Mouse (Mus musculus) cortical plate, adult 2 months (tissue): ENCODE results near the gene Zfp775. TPM values are rescaled to one million over a fixed set of nuclear protein-coding genes. Genes with fewer than 3 reads are reported as not detected.

Source experiments
- H3K27ac ChIP-seq: fragments of 200-500 bp; 2 replicates; pipeline ENCODE4 v1.5.1; 2012; ENCODE audit warnings: low read length, control low read depth, inconsistent platforms; ENCODE audit not compliant: insufficient read depth
- H3K4me1 ChIP-seq: fragments of 200-500 bp; 2 replicates; pipeline ENCODE4 v1.6.1; 2011; ENCODE audit warnings: low read length; ENCODE audit not compliant: control insufficient read depth, insufficient read depth
- H3K4me3 ChIP-seq: fragments of 200-500 bp; 2 replicates; pipeline ENCODE4 v1.5.1; 2011; ENCODE audit warnings: mild to moderate bottlenecking, low read length, control low read depth; ENCODE audit not compliant: insufficient read depth
- CTCF ChIP-seq: fragments of 200-500 bp; IDR thresholded peaks from 2 replicates; pipeline ENCODE4 v1.5.1; 2011; ENCODE audit warnings: mild to moderate bottlenecking, control low read depth, low read length; ENCODE audit not compliant: insufficient read depth; ENCODE audit errors: extremely low read depth
- POLR2A ChIP-seq: fragments of 200-500 bp; IDR thresholded peaks from 2 replicates; pipeline ENCODE4 v1.6.1; 2011; ENCODE audit warnings: mild to moderate bottlenecking, low read length, control low read depth; ENCODE audit not compliant: insufficient read depth; ENCODE audit errors: extremely low read depth
- polyA plus RNA-seq: library from polyadenylated mRNA; depleted of rRNA; stranded (reverse); fragments of >200 nt; gene quantifications from 2 replicates; pipeline ENCODE4 v1.2.3, GENCODE M21; 2012

Gene Zfp775
- polyA plus RNA-seq, 1 experiment: 6.8 TPM

GRCm38 (mm10) chr6:48582037-48582436, 19.8 kb upstream of the Zfp775 start:
- H3K27ac ChIP-seq: no peak overlapping the region
- no peaks in the 10 kb centered on the region for H3K4me1 ChIP-seq
- TF ChIP-seq POLR2A (no peak), CTCF (0 out of 2 replicates have a peak, but pooled peaks have one; percentile 14)
- no peak overlapping the region for H3K4me3 ChIP-seq

GRCm38 (mm10) chr6:48589194-48589750, 12.6 kb upstream of the Zfp775 start, which contains the start of gene Gm45021:
Gene Gm45021 (plus strand): TSS chr6:48589610.
- Histone ChIP-seq H3K4me3 (no peak within 1 kb of the TSS), H3K4me1 (no peaks in the 10 kb centered on the region; the same call in 1 of the 2 replicates), H3K27ac (no peak within 1 kb of the TSS; the same call in 1 of the 2 replicates)
- TF ChIP-seq POLR2A (no peak), CTCF (no peak)

- H3K27ac ChIP-seq: no peak overlapping the region
- H3K4me3 ChIP-seq: no peak overlapping the region
- TF ChIP-seq POLR2A (no peak), CTCF (no peak)
These were observed 10.5 kb upstream of the Zfp775 start for GRCm38 (mm10) chr6:48591221-48591845.

GRCm38 (mm10) chr6:48591871-48592270, 10.0 kb upstream of the Zfp775 start:
- Histone ChIP-seq H3K27ac (no peak overlapping the region), H3K4me3 (no peak overlapping the region), H3K4me1 (peaks cover 2% of the 10 kb centered on the region; the same call in 1 of the 2 replicates)
- no peak for TF ChIP-seq CTCF
- no peak for TF ChIP-seq POLR2A

More at GRCm38 (mm10) chr6:48591221-48591845, 10.5 kb upstream of the Zfp775 start:
- peaks cover 2% of the 10 kb centered on the region; the same call in 1 of the 2 replicates for H3K4me1 ChIP-seq

GRCm38 (mm10) chr6:48593158-48594042, 8.5 kb upstream of the Zfp775 start, which contains the start of the genes Repin1 and Gm44965:
Gene Repin1 (plus strand): TSS chr6:48593883.
Gene Gm44965 (plus strand): TSS chr6:48593941.
- Histone ChIP-seq H3K4me3 (peak within 1 kb of the TSS; percentile 65), H3K4me1 (peaks cover 2% of the 10 kb centered on the region; the same call in 1 of the 2 replicates)

GRCm38 (mm10) chr6:48594043-48594738, 7.7 kb upstream of the Zfp775 start:
- H3K27ac ChIP-seq: peak overlapping the region; percentile 99
- H3K4me1 ChIP-seq: peaks cover 2% of the 10 kb centered on the region; the same call in 1 of the 2 replicates
- H3K4me3 ChIP-seq: peak overlapping the region; percentile 65
- TF ChIP-seq POLR2A (peak; percentile 58; the same call in 1 of the 2 replicates), CTCF (no peak)

More at GRCm38 (mm10) chr6:48593158-48594042, 8.5 kb upstream of the Zfp775 start, which contains the start of the genes Repin1 and Gm44965:
- peak within 1 kb of the TSS; percentile 99 for H3K27ac ChIP-seq
- 0 out of 2 replicates have a peak, but pooled peaks have one; percentile 10 for TF ChIP-seq POLR2A
- TF ChIP-seq CTCF: no peak

- Histone ChIP-seq H3K4me1 (peaks cover 2% of the 10 kb centered on the region; the same call in 1 of the 2 replicates), H3K4me3 (peak overlapping the region; percentile 65; the same call in 1 of the 2 replicates), H3K27ac (no peak overlapping the region)
- TF ChIP-seq CTCF (no peak), POLR2A (no peak)
These were observed 6.6 kb upstream of the Zfp775 start for GRCm38 (mm10) chr6:48595278-48595677.

- peaks cover 4% of the 10 kb centered on the region; the same call in 1 of the 2 replicates for H3K4me1 ChIP-seq
- no peak overlapping the region for H3K27ac ChIP-seq
- no peak for TF ChIP-seq CTCF
- TF ChIP-seq POLR2A: no peak
- H3K4me3 ChIP-seq: no peak overlapping the region
These were observed 5.2 kb upstream of the Zfp775 start for GRCm38 (mm10) chr6:48596545-48597232.
